In genomic region chr14:60606194-60606593, GRCm38 (mm10) we compare ENCODE assay signal across 14 mouse cellular contexts. TPM values are rescaled to one million over a fixed set of nuclear protein-coding genes. Genes with fewer than 3 reads are reported as not detected.
DNase-seq lines count a peak whose midpoint lies in the region; ATAC-seq and TF ChIP-seq lines count a peak whose summit lies in the region.
"Had no signal": no experiment of that assay in that cellular context is flagged by ENCODE, and none has a peak within 500 bp of the region (broad histone marks: within the 10 kb centered on the region; RNA-seq: fewer than 3 reads in every experiment).

No protein-coding gene starts in this region.

- peak; percentile 56 for DNase-seq in embryonic facial prominence, embryonic 14.5 days (ENCODE audit: low spot score)
- DNase-seq in embryonic facial prominence, embryonic 10.5 days (ENCODE audit: low spot score) = no peak
- peak; percentile 17 for DNase-seq in brain, embryonic 14.5 days (ENCODE audit: low read depth)
- DNase-seq in spleen, adult 18-20 months = no peak
- no peak for DNase-seq in urinary bladder, adult 2 months (ENCODE audit: low spot score)

- no peaks in the 10 kb centered on the region for H3K27me3 ChIP-seq in embryonic facial prominence, embryonic 14.5 days (replicated peaks; ENCODE audit: control insufficient read depth, insufficient read depth, low read length)
- no peaks in the 10 kb centered on the region for H3K27me3 ChIP-seq in embryonic facial prominence, embryonic 10.5 days (replicated peaks; ENCODE audit: low read depth, poor library complexity, severe bottlenecking)
- no peaks in the 10 kb centered on the region for H3K27me3 ChIP-seq in intestine, embryonic 16.5 days (replicated peaks; ENCODE audit: control insufficient read depth, insufficient read depth, low read length)
- no peaks in the 10 kb centered on the region for H3K27me3 ChIP-seq in lung, embryonic 15.5 days
- H3K27me3 ChIP-seq: heart, embryonic 15.5 days; limb, embryonic 13.5 days; neural tube, embryonic 13.5 days had no signal

- no peak for TF ChIP-seq POLR2A in brain, embryonic 14.5 days (IDR thresholded peaks at IDR 0.05; ENCODE audit: borderline replicate concordance, extremely low read depth, insufficient read depth, insufficient read length, poor library complexity, severe bottlenecking)

- peak; percentile 37; the same call in 1 of the 2 replicates for ATAC-seq in embryonic facial prominence, embryonic 14.5 days (ENCODE audit: low read depth)
- peak; percentile 58; the same call in 1 of the 2 replicates for ATAC-seq in intestine, embryonic 16.5 days
- peak; percentile 62; the same call in 1 of the 2 replicates for ATAC-seq in lung, embryonic 15.5 days (ENCODE audit: borderline replicate concordance, extremely low read depth, low FRiP score, low TSS enrichment)
- no peak for ATAC-seq in megakaryocyte-erythroid progenitor cell, adult 5-6 weeks (replicated peaks; ENCODE audit: low FRiP score, low TSS enrichment, poor library complexity, severe bottlenecking)

- H3K36me3 ChIP-seq in embryonic facial prominence, embryonic 14.5 days (ENCODE audit: control insufficient read depth, insufficient read depth, low read length) = no peaks in the 10 kb centered on the region
- no peaks in the 10 kb centered on the region for H3K36me3 ChIP-seq in embryonic facial prominence, embryonic 10.5 days (replicated peaks)
- no peaks in the 10 kb centered on the region for H3K36me3 ChIP-seq in intestine, embryonic 16.5 days (ENCODE audit: control insufficient read depth, insufficient read depth, low read length)
- H3K36me3 ChIP-seq in lung, embryonic 15.5 days = no peaks in the 10 kb centered on the region
- H3K36me3 ChIP-seq: heart, embryonic 15.5 days; limb, embryonic 13.5 days; neural tube, embryonic 13.5 days had no signal

- H3K27ac ChIP-seq in embryonic facial prominence, embryonic 14.5 days (replicated peaks; ENCODE audit: low read depth, low read length) = no peak overlapping the region
- no peak overlapping the region for H3K27ac ChIP-seq in embryonic facial prominence, embryonic 10.5 days (replicated peaks)
- H3K27ac ChIP-seq in intestine, embryonic 16.5 days (ENCODE audit: low read length) = no peak overlapping the region
- H3K27ac ChIP-seq in lung, embryonic 15.5 days = no peak overlapping the region
- H3K27ac ChIP-seq: heart, embryonic 15.5 days; kidney, postnatal 0 days; limb, embryonic 13.5 days; neural tube, embryonic 13.5 days had no signal

- H3K9ac ChIP-seq in embryonic facial prominence, embryonic 14.5 days (ENCODE audit: low read depth, low read length) = no peak overlapping the region
- H3K9ac ChIP-seq in intestine, embryonic 16.5 days (ENCODE audit: low read depth, low read length) = no peak overlapping the region
- no peak overlapping the region for H3K9ac ChIP-seq in lung, embryonic 15.5 days
- H3K9ac ChIP-seq: heart, embryonic 15.5 days; limb, embryonic 13.5 days; neural tube, embryonic 13.5 days had no signal

- no peak overlapping the region for H3K4me2 ChIP-seq in embryonic facial prominence, embryonic 14.5 days (ENCODE audit: low read depth, low read length)
- H3K4me2 ChIP-seq in intestine, embryonic 16.5 days (ENCODE audit: low read depth, low read length) = no peak overlapping the region
- no peak overlapping the region for H3K4me2 ChIP-seq in lung, embryonic 15.5 days
- H3K4me2 ChIP-seq: heart, embryonic 15.5 days; limb, embryonic 13.5 days; neural tube, embryonic 13.5 days had no signal

- TF ChIP-seq CTCF in brain, embryonic 14.5 days (IDR thresholded peaks at IDR 0.05; ENCODE audit: borderline replicate concordance, extremely low read depth, insufficient read depth, insufficient read length) = no peak

- no peaks in the 10 kb centered on the region for H3K4me1 ChIP-seq in embryonic facial prominence, embryonic 14.5 days (ENCODE audit: control insufficient read depth, insufficient read depth, low read length)
- no peaks in the 10 kb centered on the region for H3K4me1 ChIP-seq in embryonic facial prominence, embryonic 10.5 days
- H3K4me1 ChIP-seq in intestine, embryonic 16.5 days (ENCODE audit: control insufficient read depth, insufficient read depth, low read length) = no peaks in the 10 kb centered on the region
- peaks cover 17% of the 10 kb centered on the region; the same call in 1 of the 2 replicates for H3K4me1 ChIP-seq in lung, embryonic 15.5 days
- H3K4me1 ChIP-seq: megakaryocyte, embryonic 14.5 days had no signal

- no peaks in the 10 kb centered on the region for H3K9me3 ChIP-seq in embryonic facial prominence, embryonic 14.5 days (ENCODE audit: control insufficient read depth, low read length)
- no peaks in the 10 kb centered on the region for H3K9me3 ChIP-seq in embryonic facial prominence, embryonic 10.5 days
- no peaks in the 10 kb centered on the region for H3K9me3 ChIP-seq in intestine, embryonic 16.5 days (ENCODE audit: control insufficient read depth, low read length)
- no peaks in the 10 kb centered on the region for H3K9me3 ChIP-seq in lung, embryonic 15.5 days
- H3K9me3 ChIP-seq: heart, embryonic 15.5 days; limb, embryonic 13.5 days; megakaryocyte, embryonic 14.5 days; neural tube, embryonic 13.5 days had no signal

- 52% methylated on average over 4 of the region's 4 CpGs for WGBS in embryonic facial prominence, embryonic 14.5 days
- WGBS in embryonic facial prominence, embryonic 10.5 days = 59% methylated on average over 4 of the region's 4 CpGs
- 46% methylated on average over 4 of the region's 4 CpGs for WGBS in intestine, embryonic 16.5 days
- WGBS in lung, embryonic 15.5 days = 45% methylated on average over 4 of the region's 4 CpGs

- H3K4me3 ChIP-seq in embryonic facial prominence, embryonic 14.5 days (ENCODE audit: low read depth, low read length) = no peak overlapping the region
- no peak overlapping the region for H3K4me3 ChIP-seq in embryonic facial prominence, embryonic 10.5 days
- H3K4me3 ChIP-seq in intestine, embryonic 16.5 days (ENCODE audit: low read length) = no peak overlapping the region
- no peak overlapping the region for H3K4me3 ChIP-seq in lung, embryonic 15.5 days
- H3K4me3 ChIP-seq: erythroblast, embryonic 14.5 days; heart, embryonic 15.5 days; limb, embryonic 13.5 days; megakaryocyte, embryonic 14.5 days; neural tube, embryonic 13.5 days had no signal

RNA-seq across cellular contexts. Expression of gene Spata13, which starts 27.6 kb away (rescaled TPM):
- polyA plus RNA-seq in embryonic facial prominence, embryonic 14.5 days (2014; fragmentation: Nextera tagmentation; extraction: Ambion mirVana) = 14.7 and 16.9 TPM in 2 replicates
- polyA plus RNA-seq in embryonic facial prominence, embryonic 10.5 days (2016; fragmentation: Nextera tagmentation; extraction: Ambion mirVana) = 28.2 and 39.6 TPM in 2 replicates
- polyA plus RNA-seq in brain, embryonic 14.5 days (2012; rRNA removed) = 17.0 and 22.1 TPM in 2 replicates
- polyA plus RNA-seq in intestine, embryonic 16.5 days (2015; fragmentation: Nextera tagmentation; extraction: Ambion mirVana) = 19.9 and 22.6 TPM in 2 replicates
- polyA plus RNA-seq in lung, embryonic 15.5 days (2015; fragmentation: Nextera tagmentation; extraction: Ambion mirVana) = 16.1 and 18.1 TPM in 2 replicates
- 1.7 and 2.7 TPM in 2 replicates for total RNA-seq in megakaryocyte-erythroid progenitor cell, adult 5-6 weeks (2014; fragmentation: Nextera tagmentation)
- total RNA-seq in megakaryocyte-erythroid progenitor cell, adult 5-6 weeks (2017) = 3.0 and 3.4 TPM in 2 replicates
- 26.6 and 39.2 TPM in 2 replicates for polyA plus RNA-seq in urinary bladder, adult 2 months (2012; rRNA removed)

Comparison
In these comparisons a context has a peak if more than half of its experiments do, and no peak if none do; other contexts are left out.
1. DNase-seq: peak in embryonic facial prominence, embryonic 14.5 days (single experiment) and brain, embryonic 14.5 days (single experiment); none in embryonic facial prominence, embryonic 10.5 days (single experiment), spleen, adult 18-20 months (0 of 2) and urinary bladder, adult 2 months (single experiment).